Mouse (Mus musculus) heart, embryonic 11.5 days (tissue): ENCODE measurements around the gene Slc25a30. TPM values are rescaled to one million over a fixed set of nuclear protein-coding genes. Genes with fewer than 3 reads are reported as not detected.
"Not testable (repeated sequence)": the region's sequence is repeated elsewhere in the genome, so short reads cannot be mapped to it uniquely, and the experiment has no call there.

Source experiments
- ATAC-seq: fragments of 200-750 bp; cut with Nextera tagmentation; replicated peaks from 2 replicates; pipeline ENCODE4 v1.8.0; 2017; ENCODE audit warnings: moderate library complexity; ENCODE audit not compliant: insufficient number of reproducible peaks, low FRiP score, low TSS enrichment
- H3K27ac ChIP-seq: fragments of 300-500 bp; sonication (generic); 2 replicates; pipeline ENCODE4 v1.5.1; 2014; ENCODE audit warnings: mild to moderate bottlenecking, low read depth, low read length
- H3K27me3 ChIP-seq: fragments of 300-500 bp; sonication (generic); 2 replicates; pipeline ENCODE4 v1.6.1; 2014; ENCODE audit warnings: mild to moderate bottlenecking, low read length, mixed read lengths; ENCODE audit not compliant: control insufficient read depth, insufficient read depth
- H3K36me3 ChIP-seq: fragments of 300-500 bp; sonication (generic); 2 replicates; pipeline ENCODE4 v1.6.1; 2014; ENCODE audit warnings: mild to moderate bottlenecking, low read length, moderate library complexity, mixed read lengths; ENCODE audit not compliant: control insufficient read depth, insufficient read depth
- H3K4me1 ChIP-seq: fragments of 300-500 bp; sonication (generic); 2 replicates; pipeline ENCODE4 v1.6.1; 2014; ENCODE audit warnings: low read length; ENCODE audit not compliant: control insufficient read depth, insufficient read depth
- H3K4me2 ChIP-seq: fragments of 300-500 bp; sonication (generic); 2 replicates; pipeline ENCODE4 v1.6.1; 2014; ENCODE audit warnings: mild to moderate bottlenecking, moderate library complexity
- H3K4me3 ChIP-seq: fragments of 300-500 bp; sonication (generic); 2 replicates; pipeline ENCODE4 v1.5.1; 2014; ENCODE audit warnings: low read depth, low read length
- H3K9ac ChIP-seq: fragments of 300-500 bp; sonication (generic); 2 replicates; pipeline ENCODE4 v1.6.1; 2014; ENCODE audit warnings: mild to moderate bottlenecking, low read depth, low read length, moderate library complexity
- H3K9me3 ChIP-seq: fragments of 300-500 bp; sonication (generic); replicated peaks from 2 replicates; pipeline ENCODE4 v1.6.1; 2016; ENCODE audit warnings: low read length; ENCODE audit not compliant: control insufficient read depth
- WGBS: fragments of 180-500 bp; shearing (Covaris S2); extraction: QIAGEN DNeasy Blood & Tissue Kit; methylation state at CpG from one replicate; pipeline ENCODE4 v1.1.7; 2014; ENCODE audit not compliant: insufficient replicate concordance; 5-methylcytosine and 5-hydroxymethylcytosine counted together
- polyA plus RNA-seq: library from polyadenylated mRNA; unstranded; fragments of >200 nt; fragmentation: Nextera tagmentation; extraction: Ambion mirVana; gene quantifications from 2 replicates; pipeline ENCODE4 v1.2.1, GENCODE M21; 2014

Slc25a30 gene
- 5.8 and 7.2 TPM in 2 replicates for polyA plus RNA-seq

DNA sequence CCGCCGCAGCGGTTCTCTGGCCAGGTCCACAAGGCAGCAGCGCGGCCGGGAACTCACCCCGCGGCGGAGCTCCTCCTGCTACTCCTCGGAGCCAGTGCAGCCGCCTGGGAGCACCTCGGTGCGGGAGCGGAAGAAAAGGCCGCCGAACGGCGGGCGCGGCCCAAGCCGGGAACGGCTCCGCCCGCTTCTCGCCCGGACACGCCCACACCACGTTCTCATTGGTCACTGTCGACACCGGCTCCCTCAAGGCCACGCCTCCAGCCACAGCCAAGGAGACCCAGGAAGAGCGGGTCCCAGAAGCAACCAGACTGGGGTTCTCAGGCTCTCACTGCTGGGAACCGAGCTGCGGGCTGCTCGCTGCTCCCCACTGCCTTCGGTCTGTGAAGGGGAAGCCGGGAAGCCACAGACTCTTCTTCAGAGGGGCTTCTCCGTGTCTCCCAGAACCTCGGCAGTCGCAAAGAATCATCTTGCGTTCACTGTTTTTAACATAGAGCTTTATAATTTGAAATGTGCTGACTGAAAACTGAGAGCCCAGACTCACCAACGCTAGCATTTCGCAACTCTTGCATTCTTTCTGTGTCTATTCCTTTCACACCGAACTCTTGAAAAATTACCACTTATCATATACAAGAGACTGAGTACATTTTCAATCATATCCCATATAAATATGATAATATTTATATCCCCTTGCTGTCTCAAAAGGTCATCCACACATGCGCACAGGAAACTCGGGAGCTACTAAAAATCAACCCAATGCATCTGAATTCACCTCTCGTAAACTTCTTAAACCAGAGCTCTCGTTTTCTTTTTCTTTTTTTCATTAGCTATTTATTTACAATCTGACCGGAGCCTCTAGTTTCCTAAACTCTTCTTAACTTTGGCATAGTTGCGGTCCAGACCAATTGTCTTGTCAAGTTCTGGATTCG, at the start of gene Slc25a30:
Slc25a30 (minus strand) TSS at position 170 of the 926 bp plus-strand sequence.
- Histone ChIP-seq H3K9ac (peak within 1 kb of the TSS; percentile 80), H3K4me1 (no peaks in the 10 kb centered on the region), H3K4me2 (peak within 1 kb of the TSS; percentile 72), H3K36me3 (no peaks in the 10 kb centered on the region), H3K27me3 (no peaks in the 10 kb centered on the region), H3K4me3 (peak within 1 kb of the TSS; percentile 73), H3K27ac (peak within 1 kb of the TSS; percentile 74; the same call in 1 of the 2 replicates), H3K9me3 (no peaks in the 10 kb centered on the region)
- 8% methylated on average over 39 of the region's 51 CpGs for WGBS
- peak; percentile 97 for ATAC-seq

GRCm38 (mm10) chr14:75836579-75836978, 49.7 kb upstream of the Slc25a30 start:
- no peak overlapping the region for H3K4me2 ChIP-seq
- no peaks in the 10 kb centered on the region for H3K27me3 ChIP-seq
- H3K36me3 ChIP-seq, result no peaks in the 10 kb centered on the region
- no peaks in the 10 kb centered on the region for H3K9me3 ChIP-seq
- no peak for ATAC-seq
- H3K9ac ChIP-seq, result no peak overlapping the region
- H3K27ac ChIP-seq, result peak overlapping the region; percentile 91
- 94% methylated on average over 3 of the region's 3 CpGs for WGBS
- peaks cover 30% of the 10 kb centered on the region for H3K4me1 ChIP-seq
- H3K4me3 ChIP-seq, result no peak overlapping the region

DNA sequence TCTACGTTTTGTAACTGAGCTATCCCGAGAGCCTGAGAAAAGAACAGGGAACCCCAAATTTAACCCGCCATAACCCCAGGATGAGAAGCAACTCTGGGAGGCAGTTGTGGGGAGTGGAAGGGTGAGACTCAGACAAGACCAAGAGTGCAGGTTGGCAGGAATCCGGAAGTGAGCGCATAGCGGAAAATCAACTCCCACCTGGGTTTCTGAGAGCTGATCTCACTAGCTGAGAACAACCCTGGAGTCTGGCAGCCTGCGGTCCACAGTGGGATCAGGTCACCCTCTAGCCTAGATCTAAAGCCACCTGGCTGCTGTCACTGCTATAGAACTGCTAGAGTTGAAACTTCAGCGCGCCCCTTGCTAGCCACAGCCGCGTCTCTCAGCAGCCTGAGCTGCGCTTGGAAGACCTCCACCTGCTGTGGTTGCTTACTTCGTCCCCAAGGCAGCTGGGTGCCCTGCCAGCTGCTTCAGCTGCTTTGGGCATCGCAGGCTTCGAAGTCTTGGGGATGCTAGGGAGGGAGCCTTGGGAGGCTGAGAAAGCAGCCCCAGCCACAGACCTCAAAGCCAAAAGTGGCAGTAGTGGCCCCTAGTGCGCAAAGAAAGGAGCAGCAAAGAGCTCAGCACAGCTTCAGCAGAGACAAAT, 48.0 kb upstream of the Slc25a30 start:
- Histone ChIP-seq H3K4me1 (peaks cover 30% of the 10 kb centered on the region), H3K27ac (peak overlapping the region; percentile 99), H3K4me3 (peak overlapping the region; percentile 59), H3K27me3 (no peaks in the 10 kb centered on the region), H3K9ac (peak overlapping the region; percentile 86), H3K36me3 (no peaks in the 10 kb centered on the region), H3K9me3 (no peaks in the 10 kb centered on the region), H3K4me2 (peak overlapping the region; percentile 99)
- WGBS, result 0% methylated on average over 16 of the region's 16 CpGs
- ATAC-seq, result peak; percentile 55

- Histone ChIP-seq H3K4me1 (peaks cover 30% of the 10 kb centered on the region), H3K9me3 (no peaks in the 10 kb centered on the region), H3K9ac (peak overlapping the region; percentile 86), H3K4me2 (peak overlapping the region; percentile 99), H3K27me3 (no peaks in the 10 kb centered on the region), H3K36me3 (no peaks in the 10 kb centered on the region), H3K27ac (peak overlapping the region; percentile 99), H3K4me3 (peak overlapping the region; percentile 59)
- WGBS, result under 1% methylated on average over 10 of the region's 10 CpGs
- peak; percentile 82 for ATAC-seq
Measured at GRCm38 (mm10) chr14:75834251-75834738, 47.5 kb upstream of the Slc25a30 start.

- Histone ChIP-seq H3K27ac (peak overlapping the region; percentile 99), H3K9me3 (no peaks in the 10 kb centered on the region), H3K36me3 (no peaks in the 10 kb centered on the region), H3K4me2 (peak overlapping the region; percentile 99), H3K4me3 (peak overlapping the region; percentile 59), H3K9ac (peak overlapping the region; percentile 86), H3K27me3 (no peaks in the 10 kb centered on the region), H3K4me1 (peaks cover 32% of the 10 kb centered on the region)
- WGBS, result 7% methylated on average over 12 of the region's 12 CpGs
- peak; percentile 43 for ATAC-seq
Measured at GRCm38 (mm10) chr14:75833546-75834250, 46.9 kb upstream of the Slc25a30 start.

- Histone ChIP-seq H3K9ac (peak overlapping the region; percentile 86), H3K27me3 (no peaks in the 10 kb centered on the region), H3K9me3 (no peaks in the 10 kb centered on the region), H3K4me2 (peak overlapping the region; percentile 99), H3K4me3 (peak overlapping the region; percentile 59), H3K36me3 (no peaks in the 10 kb centered on the region), H3K4me1 (peaks cover 28% of the 10 kb centered on the region), H3K27ac (peak overlapping the region; percentile 99)
- WGBS, result 31% methylated on average over 4 of the region's 4 CpGs
- ATAC-seq, result no peak
Measured at GRCm38 (mm10) chr14:75832982-75833381, 46.1 kb upstream of the Slc25a30 start.

DNA sequence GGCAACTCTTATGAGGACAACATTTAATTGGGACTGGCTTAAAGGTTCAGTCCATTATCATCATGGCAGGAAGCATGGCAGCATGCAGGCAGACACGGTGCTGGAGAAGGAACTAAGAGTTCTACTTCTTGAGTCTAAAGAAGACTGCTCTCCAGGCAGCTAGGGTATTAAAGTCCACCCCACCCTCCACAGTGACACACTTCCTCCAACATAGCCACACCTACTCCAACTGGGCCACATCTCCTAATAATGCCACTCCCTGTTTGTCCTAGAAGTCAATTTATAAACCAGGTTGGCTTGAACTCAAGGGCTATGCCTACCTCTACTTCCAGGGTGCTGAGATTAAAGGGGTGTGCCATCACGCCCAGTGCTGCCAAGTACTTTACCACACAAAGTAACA, 45.2 kb upstream of the Slc25a30 start:
- WGBS, result 85% methylated on average over 2 of the region's 2 CpGs
- Histone ChIP-seq H3K27me3 (no peaks in the 10 kb centered on the region), H3K36me3 (no peaks in the 10 kb centered on the region), H3K9me3 (no peaks in the 10 kb centered on the region), H3K4me1 (peaks cover 19% of the 10 kb centered on the region), H3K27ac (no peak overlapping the region), H3K4me3 (no peak overlapping the region), H3K4me2 (no peak overlapping the region), H3K9ac (no peak overlapping the region)
- ATAC-seq, result no peak

DNA sequence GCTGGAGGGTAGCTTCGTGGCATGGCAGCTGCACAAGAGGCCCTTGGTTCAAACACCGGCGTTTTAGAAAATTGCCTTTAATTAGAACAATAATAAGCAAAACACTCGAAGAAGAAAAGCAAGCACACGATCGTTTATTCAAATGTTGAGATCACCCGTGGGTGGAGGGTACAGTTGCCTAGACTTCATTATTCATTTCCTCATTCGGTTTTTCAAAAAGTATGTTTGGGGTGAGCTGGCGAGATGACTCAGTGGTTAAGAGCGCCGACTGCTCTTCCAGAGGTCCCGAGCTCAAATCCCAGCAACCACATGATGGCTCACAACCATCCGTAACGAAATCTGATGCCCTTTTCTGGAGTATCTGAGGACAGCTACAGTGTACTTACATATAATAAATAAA, 43.0 kb upstream of the Slc25a30 start:
- not testable (repeated sequence) for H3K9me3 ChIP-seq, H3K4me3 ChIP-seq, H3K27me3 ChIP-seq, H3K27ac ChIP-seq, H3K4me1 ChIP-seq, H3K36me3 ChIP-seq, H3K9ac ChIP-seq, ATAC-seq
- peak overlapping the region; percentile 85; the same call in 1 of the 2 replicates for H3K4me2 ChIP-seq
- 56% methylated on average over 14 of the region's 14 CpGs for WGBS
